Mouse (Mus musculus): ENCODE measurements at regions not wholly inside any gene's neighbourhood (a gene's known extent, or its start where the extent isn't known, plus 50 kb on each side); places are given as distances from the start of the nearest gene placed in this dataset.

DNA sequence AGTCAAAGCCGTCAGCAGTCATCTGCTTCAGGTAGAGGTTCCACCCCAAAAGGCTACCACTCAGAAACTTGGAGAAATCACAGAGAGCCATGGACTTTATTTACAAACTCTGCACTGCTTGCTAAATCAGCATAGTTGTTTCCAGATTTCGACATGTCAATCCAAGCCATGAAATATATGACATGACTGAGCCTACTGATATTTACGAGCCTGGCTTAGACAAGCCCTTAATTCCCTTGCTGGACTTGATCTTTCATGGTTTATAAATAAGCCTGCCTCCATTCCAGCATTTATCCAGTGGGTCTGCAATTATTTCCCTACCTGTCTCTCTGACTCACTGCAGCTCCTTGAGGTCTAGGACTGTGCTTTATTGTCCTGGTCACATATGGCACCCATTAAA is 1603.1 kb downstream of the 4930444P10Rik start:
- Histone ChIP-seq H3K4me1 (replicated peaks) (peaks cover 8% of the 10 kb centered on the region), H3K36me3 (no peaks in the 10 kb centered on the region), H3K9ac (no peak overlapping the region), H3K27ac (ENCODE audit: poor library complexity, severe bottlenecking) (no peak overlapping the region), H3K4me2 (no peak overlapping the region), H3K4me3 (no peak overlapping the region), H3K27me3 (replicated peaks) (no peaks in the 10 kb centered on the region), H3K9me3 (replicated peaks) (no peaks in the 10 kb centered on the region)
- WGBS = 72% methylated on average over 3 of the region's 3 CpGs
- ATAC-seq (ENCODE audit: insufficient number of reproducible peaks, low FRiP score) = no peak

DNA sequence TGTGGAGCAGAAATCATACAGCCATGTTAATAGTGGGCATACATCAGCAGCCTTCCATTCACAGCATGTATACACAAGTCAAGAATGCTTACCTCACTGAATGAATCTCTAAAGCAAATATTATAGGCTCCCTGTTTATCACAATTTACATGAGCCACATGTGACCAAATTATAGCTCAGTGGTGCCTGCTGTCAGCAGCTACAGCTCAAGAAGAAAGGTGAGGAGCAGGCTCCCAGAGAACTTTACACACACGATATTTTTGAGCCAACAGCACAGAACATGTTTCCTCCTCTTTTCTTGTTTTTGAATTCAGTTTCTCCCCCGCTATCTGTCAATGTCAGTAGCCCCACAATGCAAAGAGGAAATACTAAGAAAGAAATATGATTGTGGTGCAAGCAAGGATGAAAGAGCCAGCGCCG is 1605.4 kb downstream of the 4930444P10Rik start:
- H3K27ac ChIP-seq (ENCODE audit: poor library complexity, severe bottlenecking) = no peak overlapping the region
- H3K4me2 ChIP-seq = no peak overlapping the region
- peaks cover 8% of the 10 kb centered on the region for H3K4me1 ChIP-seq (replicated peaks)
- 63% methylated on average over 4 of the region's 4 CpGs for WGBS
- H3K9ac ChIP-seq = no peak overlapping the region
- ATAC-seq (ENCODE audit: insufficient number of reproducible peaks, low FRiP score) = no peak
- no peaks in the 10 kb centered on the region for H3K36me3 ChIP-seq
- no peaks in the 10 kb centered on the region for H3K9me3 ChIP-seq (replicated peaks)
- no peak overlapping the region for H3K4me3 ChIP-seq
- no peaks in the 10 kb centered on the region for H3K27me3 ChIP-seq (replicated peaks)

- no peaks in the 10 kb centered on the region for H3K9me3 ChIP-seq (replicated peaks)
- no peaks in the 10 kb centered on the region for H3K36me3 ChIP-seq
- H3K9ac ChIP-seq = no peak overlapping the region
- no peak overlapping the region for H3K4me2 ChIP-seq
- no peaks in the 10 kb centered on the region for H3K27me3 ChIP-seq (replicated peaks)
- 24% methylated on average over 2 of the region's 2 CpGs for WGBS
- peaks cover 8% of the 10 kb centered on the region for H3K4me1 ChIP-seq (replicated peaks)
- no peak overlapping the region for H3K4me3 ChIP-seq
- no peak for ATAC-seq (ENCODE audit: insufficient number of reproducible peaks, low FRiP score)
- H3K27ac ChIP-seq (ENCODE audit: poor library complexity, severe bottlenecking) = no peak overlapping the region
These were observed 1607.4 kb downstream of the 4930444P10Rik start for GRCm38 (mm10) chr1:14485746-14486145.

- Histone ChIP-seq H3K4me1 (replicated peaks) (peaks cover 8% of the 10 kb centered on the region), H3K4me3 (no peak overlapping the region), H3K27me3 (replicated peaks) (no peaks in the 10 kb centered on the region), H3K9me3 (replicated peaks) (no peaks in the 10 kb centered on the region), H3K9ac (no peak overlapping the region), H3K4me2 (no peak overlapping the region), H3K36me3 (no peaks in the 10 kb centered on the region), H3K27ac (ENCODE audit: poor library complexity, severe bottlenecking) (no peak overlapping the region)
- WGBS = 69% methylated on average over 6 of the region's 6 CpGs
- ATAC-seq (ENCODE audit: insufficient number of reproducible peaks, low FRiP score) = peak; percentile 92
These were observed 1608.8 kb downstream of the 4930444P10Rik start for GRCm38 (mm10) chr1:14484121-14484916.

- H3K9ac ChIP-seq = no peak overlapping the region
- H3K4me3 ChIP-seq = no peak overlapping the region
- no peak overlapping the region for H3K27ac ChIP-seq (ENCODE audit: poor library complexity, severe bottlenecking)
- H3K27me3 ChIP-seq (replicated peaks) = no peaks in the 10 kb centered on the region
- no peaks in the 10 kb centered on the region for H3K36me3 ChIP-seq
- no peaks in the 10 kb centered on the region; the same call in 1 of the 2 replicates for H3K4me1 ChIP-seq (replicated peaks)
- no peaks in the 10 kb centered on the region for H3K9me3 ChIP-seq (replicated peaks)
- 42% methylated on average over 3 of the region's 3 CpGs for WGBS
- ATAC-seq (ENCODE audit: insufficient number of reproducible peaks, low FRiP score) = no peak
- H3K4me2 ChIP-seq = no peak overlapping the region
These were observed 1620.8 kb downstream of the 4930444P10Rik start for GRCm38 (mm10) chr1:14472294-14472693.

- no peak overlapping the region for H3K4me3 ChIP-seq
- no peaks in the 10 kb centered on the region for H3K27me3 ChIP-seq (replicated peaks)
- no peak overlapping the region for H3K27ac ChIP-seq (ENCODE audit: poor library complexity, severe bottlenecking)
- H3K9ac ChIP-seq = no peak overlapping the region
- WGBS = 38% methylated on average over 2 of the region's 2 CpGs
- H3K4me1 ChIP-seq (replicated peaks) = no peaks in the 10 kb centered on the region; the same call in 1 of the 2 replicates
- no peak for ATAC-seq (ENCODE audit: insufficient number of reproducible peaks, low FRiP score)
- no peak overlapping the region for H3K4me2 ChIP-seq
- H3K9me3 ChIP-seq (replicated peaks) = no peaks in the 10 kb centered on the region
- no peaks in the 10 kb centered on the region for H3K36me3 ChIP-seq
These were observed 1621.6 kb downstream of the 4930444P10Rik start for GRCm38 (mm10) chr1:14471551-14471950.

DNA sequence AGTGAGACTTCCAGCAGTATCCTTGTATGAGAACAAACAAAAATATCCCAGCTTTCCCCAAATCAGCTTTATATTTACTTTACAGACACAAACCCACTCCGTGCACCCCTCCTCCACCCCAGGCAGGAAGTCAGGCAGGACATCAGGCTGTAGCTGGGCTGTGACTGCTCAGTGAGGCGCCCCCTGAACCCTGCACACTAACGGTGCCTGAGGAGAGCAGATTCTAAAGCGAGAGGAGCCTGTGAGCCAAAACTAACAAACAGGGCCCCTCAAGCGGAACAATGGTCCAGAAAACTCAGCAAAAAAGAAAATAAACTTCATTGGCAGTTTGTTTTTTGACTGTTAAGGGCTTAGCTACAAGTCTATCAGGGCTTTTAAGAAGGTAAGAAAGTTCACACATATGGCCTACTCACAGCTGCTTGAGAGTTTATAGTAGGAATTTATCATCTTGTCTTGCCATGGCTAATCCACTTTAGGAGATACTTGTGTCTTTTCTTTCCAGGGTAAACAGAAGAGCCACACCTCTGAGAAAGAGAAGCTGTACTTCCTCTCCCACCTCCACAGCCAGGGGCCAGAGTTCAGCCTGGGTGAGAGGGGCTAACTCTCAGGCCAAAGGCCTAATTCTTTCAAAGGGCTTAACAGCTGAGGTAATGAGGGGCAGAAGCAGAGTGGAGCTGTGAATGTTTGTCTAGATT is 1628.2 kb downstream of the 4930444P10Rik start:
- WGBS = 22% methylated on average over 5 of the region's 5 CpGs
- Histone ChIP-seq H3K27ac (ENCODE audit: poor library complexity, severe bottlenecking) (peak overlapping the region; percentile 31; the same call in 1 of the 2 replicates), H3K36me3 (no peaks in the 10 kb centered on the region), H3K4me3 (no peak overlapping the region), H3K9ac (no peak overlapping the region), H3K4me1 (replicated peaks) (peaks cover 14% of the 10 kb centered on the region), H3K9me3 (replicated peaks) (no peaks in the 10 kb centered on the region), H3K27me3 (replicated peaks) (no peaks in the 10 kb centered on the region), H3K4me2 (no peak overlapping the region)
- peak; percentile 85 for ATAC-seq (ENCODE audit: insufficient number of reproducible peaks, low FRiP score)

GRCm38 (mm10) chr1:14462496-14462895 is 1630.6 kb downstream of the 4930444P10Rik start:
- Histone ChIP-seq H3K9me3 (replicated peaks) (no peaks in the 10 kb centered on the region), H3K4me1 (replicated peaks) (peaks cover 14% of the 10 kb centered on the region), H3K27ac (ENCODE audit: poor library complexity, severe bottlenecking) (no peak overlapping the region), H3K9ac (no peak overlapping the region), H3K36me3 (no peaks in the 10 kb centered on the region), H3K4me2 (no peak overlapping the region), H3K4me3 (no peak overlapping the region), H3K27me3 (replicated peaks) (no peaks in the 10 kb centered on the region)
- ATAC-seq (ENCODE audit: insufficient number of reproducible peaks, low FRiP score) = no peak
- WGBS = 14% methylated on average over 3 of the region's 3 CpGs

- 35% methylated on average over 4 of the region's 4 CpGs for WGBS
- ATAC-seq (ENCODE audit: insufficient number of reproducible peaks, low FRiP score) = no peak
- Histone ChIP-seq H3K9ac (no peak overlapping the region), H3K4me3 (no peak overlapping the region), H3K36me3 (no peaks in the 10 kb centered on the region), H3K4me1 (replicated peaks) (peaks cover 19% of the 10 kb centered on the region), H3K4me2 (no peak overlapping the region), H3K27ac (ENCODE audit: poor library complexity, severe bottlenecking) (no peak overlapping the region), H3K9me3 (replicated peaks) (no peaks in the 10 kb centered on the region), H3K27me3 (replicated peaks) (no peaks in the 10 kb centered on the region)
These were observed 1632.3 kb downstream of the 4930444P10Rik start for GRCm38 (mm10) chr1:14460811-14461210.

DNA sequence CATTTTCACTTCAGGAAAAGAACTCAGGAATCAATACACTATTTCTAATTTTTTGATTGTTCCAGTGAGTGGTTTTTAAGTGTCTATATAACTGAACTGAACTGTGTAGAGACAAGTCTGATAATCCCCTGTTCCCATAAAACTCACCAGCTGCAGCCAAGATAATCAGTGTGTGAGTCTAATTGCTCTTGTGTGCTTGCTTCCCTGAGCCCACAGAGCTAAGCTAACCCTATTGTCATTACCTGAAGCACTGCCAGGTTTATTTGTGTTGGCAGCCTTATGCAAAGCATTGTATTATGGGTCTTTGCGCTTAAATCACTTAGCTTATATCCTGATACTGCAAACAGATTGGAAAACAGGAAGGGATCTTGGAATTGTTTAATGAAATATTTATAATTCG is 1663.8 kb downstream of the 4930444P10Rik start:
- Histone ChIP-seq H3K4me1 (replicated peaks) (no peaks in the 10 kb centered on the region), H3K4me2 (no peak overlapping the region), H3K36me3 (no peaks in the 10 kb centered on the region), H3K27me3 (replicated peaks) (no peaks in the 10 kb centered on the region), H3K27ac (ENCODE audit: poor library complexity, severe bottlenecking) (no peak overlapping the region), H3K9ac (no peak overlapping the region), H3K4me3 (no peak overlapping the region), H3K9me3 (replicated peaks) (no peaks in the 10 kb centered on the region)
- no peak for ATAC-seq (ENCODE audit: insufficient number of reproducible peaks, low FRiP score)
- WGBS = 70% methylated on average over 2 of the region's 2 CpGs

GRCm38 (mm10) chr1:14421030-14421429 is 1672.1 kb downstream of the 4930444P10Rik start:
- H3K4me1 ChIP-seq (replicated peaks) = no peaks in the 10 kb centered on the region
- no peaks in the 10 kb centered on the region for H3K9me3 ChIP-seq (replicated peaks)
- no peak overlapping the region for H3K9ac ChIP-seq
- no peak overlapping the region for H3K4me2 ChIP-seq
- ATAC-seq (ENCODE audit: insufficient number of reproducible peaks, low FRiP score) = no peak
- WGBS = 78% methylated on average over 1 of the region's 1 CpGs
- H3K27ac ChIP-seq (ENCODE audit: poor library complexity, severe bottlenecking) = no peak overlapping the region
- H3K36me3 ChIP-seq = no peaks in the 10 kb centered on the region
- no peaks in the 10 kb centered on the region for H3K27me3 ChIP-seq (replicated peaks)
- no peak overlapping the region for H3K4me3 ChIP-seq

Data from heart, embryonic 12.5 days (tissue).